Mouse (Mus musculus) skeletal muscle tissue, postnatal 0 days (tissue): ENCODE data around the gene Vmn1r73. TPM values are rescaled to one million over a fixed set of nuclear protein-coding genes. Genes with fewer than 3 reads are reported as not detected.

Source experiments
- polyA plus RNA-seq: library from polyadenylated mRNA; unstranded; fragments of >200 nt; fragmentation: Nextera tagmentation; extraction: Ambion mirVana; gene quantifications from 2 replicates; pipeline ENCODE4 v1.2.1, GENCODE M21; 2015

The Vmn1r73 gene
- polyA plus RNA-seq, result not detected in 2 replicates

DNA sequence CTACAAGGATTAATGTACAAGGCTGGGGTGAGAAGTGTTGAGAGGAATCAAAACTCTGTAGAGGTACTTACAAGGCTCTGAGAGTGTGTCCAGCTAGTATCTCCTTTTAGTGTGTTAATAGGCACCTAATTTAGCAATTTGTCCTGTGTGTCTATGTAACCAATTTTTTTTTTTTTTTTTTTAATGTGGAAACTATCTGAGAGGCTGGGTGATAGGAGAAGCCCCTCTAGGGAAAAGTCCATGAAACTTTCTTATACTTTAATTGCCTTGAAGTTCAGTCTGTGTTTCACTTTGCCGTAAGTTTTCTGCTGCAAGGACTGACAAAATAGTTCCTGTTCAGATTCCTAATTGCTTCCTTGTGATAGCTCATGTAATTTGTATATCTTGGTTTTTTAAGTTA lies at the start of gene Vmn1r73:
Gene Vmn1r73 (plus strand): TSS at position 301 of the 400 bp plus-strand sequence.

Other genes with a start within 250 kb of the Vmn1r73 start
- not detected in 2 replicates for gene Zscan4-ps2, start 216.0 kb upstream of the Vmn1r73 start, polyA plus RNA-seq
- gene Zscan4-ps3, start 121.0 kb upstream of the Vmn1r73 start, polyA plus RNA-seq, result not detected in 2 replicates
- not detected in 2 replicates for gene Vmn1r72, start 50.1 kb upstream of the Vmn1r73 start, polyA plus RNA-seq
- gene Vmn1r74, start 103.7 kb downstream of the Vmn1r73 start, polyA plus RNA-seq, result not detected in 2 replicates
- gene Vmn1r75, start 144.4 kb downstream of the Vmn1r73 start, polyA plus RNA-seq, result not detected in 2 replicates
- gene Vmn1r76, start 207.9 kb downstream of the Vmn1r73 start, polyA plus RNA-seq, result not detected in 2 replicates